Mouse (Mus musculus) hindbrain, embryonic 12.5 days (tissue): ENCODE measurements around the gene Frmd4a. TPM values are rescaled to one million over a fixed set of nuclear protein-coding genes. Genes with fewer than 3 reads are reported as not detected.
A peak's percentile ranks its signal among the peaks of the same experiment; 100 is the strongest.

Experiments used
- ATAC-seq: fragments of 200-750 bp; cut with Nextera tagmentation; 2 replicates; pipeline ENCODE4 v1.8.0; 2017; ENCODE audit warnings: moderate TSS enrichment; ENCODE audit not compliant: low FRiP score
- H3K27ac ChIP-seq: fragments of 300-500 bp; sonication (generic); 2 replicates; pipeline ENCODE4 v1.5.1; 2016; ENCODE audit warnings: mild to moderate bottlenecking
- H3K27me3 ChIP-seq: fragments of 300-500 bp; sonication (generic); 2 replicates; pipeline ENCODE4 v1.6.1; 2016; ENCODE audit warnings: mild to moderate bottlenecking
- H3K36me3 ChIP-seq: fragments of 300-500 bp; sonication (generic); 2 replicates; pipeline ENCODE4 v1.6.1; 2016; ENCODE audit warnings: mild to moderate bottlenecking
- H3K4me1 ChIP-seq: fragments of 300-500 bp; sonication (generic); 2 replicates; pipeline ENCODE4 v1.6.1; 2016
- H3K4me2 ChIP-seq: fragments of 300-500 bp; sonication (generic); replicated peaks from 2 replicates; pipeline ENCODE4 v1.6.1; 2016; ENCODE audit warnings: mild to moderate bottlenecking
- H3K4me3 ChIP-seq: fragments of 300-500 bp; sonication (generic); 2 replicates; pipeline ENCODE4 v1.5.1; 2016; ENCODE audit warnings: mild to moderate bottlenecking
- H3K9ac ChIP-seq: fragments of 300-500 bp; sonication (generic); 2 replicates; pipeline ENCODE4 v1.6.1; 2016; ENCODE audit warnings: mild to moderate bottlenecking, moderate library complexity
- H3K9me3 ChIP-seq: fragments of 300-500 bp; sonication (generic); replicated peaks from 2 replicates; pipeline ENCODE4 v1.6.1; 2016; ENCODE audit warnings: mild to moderate bottlenecking
- WGBS: fragments of 180-500 bp; shearing (Covaris S2); methylation state at CpG from one replicate; pipeline ENCODE4 v1.1.7; 2016; 5-methylcytosine and 5-hydroxymethylcytosine counted together
- polyA plus RNA-seq: library from polyadenylated mRNA; unstranded; fragments of >200 nt; fragmentation: Nextera tagmentation; extraction: Ambion mirVana; gene quantifications from 2 replicates; pipeline ENCODE4 v1.2.1, GENCODE M21; 2016

Gene Frmd4a
- polyA plus RNA-seq, 1 experiment from 2014 or later, result 69.6 TPM

- H3K27me3 ChIP-seq, result no peaks in the 10 kb centered on the region
- peak overlapping the region; percentile 65 for H3K4me2 ChIP-seq
- 3% methylated on average over 14 of the region's 14 CpGs for whole genome bisulfite sequencing
- H3K36me3 ChIP-seq, result no peaks in the 10 kb centered on the region
- peak; percentile 53 for ATAC-seq
- peak overlapping the region; percentile 87 for H3K27ac ChIP-seq
- H3K9me3 ChIP-seq, result no peaks in the 10 kb centered on the region
- peak overlapping the region; percentile 38 for H3K4me3 ChIP-seq
- peaks cover 29% of the 10 kb centered on the region for H3K4me1 ChIP-seq
- H3K9ac ChIP-seq, result peak overlapping the region; percentile 54
These were observed 135.1 kb downstream of the Frmd4a start for GRCm38 (mm10) chr2:4152521-4153040.

GRCm38 (mm10) chr2:4153131-4153631, 135.7 kb downstream of the Frmd4a start:
- 2% methylated on average over 16 of the region's 16 CpGs for WGBS
- Histone ChIP-seq H3K4me1 (peaks cover 29% of the 10 kb centered on the region), H3K4me3 (peak overlapping the region; percentile 38), H3K4me2 (peak overlapping the region; percentile 65), H3K36me3 (no peaks in the 10 kb centered on the region), H3K9ac (peak overlapping the region; percentile 54), H3K9me3 (no peaks in the 10 kb centered on the region), H3K27ac (peak overlapping the region; percentile 87), H3K27me3 (no peaks in the 10 kb centered on the region)
- ATAC-seq, result peak; percentile 71

GRCm38 (mm10) chr2:4154036-4154653, 136.6 kb downstream of the Frmd4a start:
- H3K4me1 ChIP-seq, result peaks cover 29% of the 10 kb centered on the region
- peak overlapping the region; percentile 36 for H3K9ac ChIP-seq
- peak overlapping the region; percentile 65 for H3K4me2 ChIP-seq
- H3K4me3 ChIP-seq, result peak overlapping the region; percentile 38
- no peaks in the 10 kb centered on the region for H3K36me3 ChIP-seq
- peak overlapping the region; percentile 87 for H3K27ac ChIP-seq
- H3K9me3 ChIP-seq, result no peaks in the 10 kb centered on the region
- WGBS, result 36% methylated on average over 5 of the region's 5 CpGs
- no peaks in the 10 kb centered on the region for H3K27me3 ChIP-seq
- no peak for ATAC-seq

GRCm38 (mm10) chr2:4154654-4155047, 137.1 kb downstream of the Frmd4a start:
- no peaks in the 10 kb centered on the region for H3K27me3 ChIP-seq
- H3K36me3 ChIP-seq, result no peaks in the 10 kb centered on the region
- H3K9me3 ChIP-seq, result no peaks in the 10 kb centered on the region
- peak overlapping the region; percentile 65 for H3K4me2 ChIP-seq
- peak overlapping the region; percentile 87 for H3K27ac ChIP-seq
- H3K4me3 ChIP-seq, result peak overlapping the region; percentile 38
- no peak for ATAC-seq
- whole genome bisulfite sequencing, result 81% methylated on average over 4 of the region's 4 CpGs
- H3K9ac ChIP-seq, result no peak overlapping the region
- peaks cover 29% of the 10 kb centered on the region for H3K4me1 ChIP-seq

- Histone ChIP-seq H3K9ac (no peak overlapping the region), H3K36me3 (no peaks in the 10 kb centered on the region), H3K9me3 (no peaks in the 10 kb centered on the region), H3K27me3 (no peaks in the 10 kb centered on the region), H3K4me3 (no peak overlapping the region), H3K4me2 (peak overlapping the region; percentile 65), H3K4me1 (peaks cover 29% of the 10 kb centered on the region), H3K27ac (0 out of 2 replicates have a peak overlapping the region, but pooled peaks have one; percentile 3)
- peak; percentile 24 for ATAC-seq
These were observed 137.9 kb downstream of the Frmd4a start for GRCm38 (mm10) chr2:4155406-4155805.

GRCm38 (mm10) chr2:4156511-4156910, 139.0 kb downstream of the Frmd4a start:
- H3K9ac ChIP-seq, result no peak overlapping the region
- no peaks in the 10 kb centered on the region for H3K9me3 ChIP-seq
- H3K4me1 ChIP-seq, result peaks cover 29% of the 10 kb centered on the region
- H3K27ac ChIP-seq, result 0 out of 2 replicates have a peak overlapping the region, but pooled peaks have one; percentile 3
- no peaks in the 10 kb centered on the region for H3K36me3 ChIP-seq
- ATAC-seq, result no peak
- H3K27me3 ChIP-seq, result no peaks in the 10 kb centered on the region
- no peak overlapping the region; the same call in 1 of the 2 replicates for H3K4me2 ChIP-seq
- no peak overlapping the region for H3K4me3 ChIP-seq

GRCm38 (mm10) chr2:4157396-4157795, 139.9 kb downstream of the Frmd4a start:
- Histone ChIP-seq H3K4me3 (no peak overlapping the region), H3K4me1 (peaks cover 28% of the 10 kb centered on the region), H3K36me3 (no peaks in the 10 kb centered on the region), H3K27ac (no peak overlapping the region), H3K4me2 (no peak overlapping the region), H3K9me3 (no peaks in the 10 kb centered on the region), H3K27me3 (no peaks in the 10 kb centered on the region), H3K9ac (no peak overlapping the region)
- no peak for ATAC-seq
- 49% methylated on average over 4 of the region's 4 CpGs for WGBS

GRCm38 (mm10) chr2:4159574-4160203, 142.2 kb downstream of the Frmd4a start:
- WGBS, result 84% methylated on average over 15 of the region's 15 CpGs

GRCm38 (mm10) chr2:4166191-4166590, 148.7 kb downstream of the Frmd4a start:
- WGBS, result 93% methylated on average over 2 of the region's 2 CpGs
- Histone ChIP-seq H3K27me3 (no peaks in the 10 kb centered on the region), H3K9me3 (no peaks in the 10 kb centered on the region), H3K4me3 (no peak overlapping the region), H3K27ac (no peak overlapping the region), H3K9ac (no peak overlapping the region), H3K36me3 (no peaks in the 10 kb centered on the region), H3K4me1 (peaks cover 17% of the 10 kb centered on the region), H3K4me2 (no peak overlapping the region)
- ATAC-seq, result no peak

More at GRCm38 (mm10) chr2:4159574-4160203, 142.2 kb downstream of the Frmd4a start:
- H3K9ac ChIP-seq, result no peak overlapping the region
- ATAC-seq, result no peak
- H3K4me1 ChIP-seq, result peaks cover 13% of the 10 kb centered on the region
- no peak overlapping the region for H3K27ac ChIP-seq
- no peaks in the 10 kb centered on the region for H3K9me3 ChIP-seq
- H3K4me2 ChIP-seq, result no peak overlapping the region
- no peaks in the 10 kb centered on the region for H3K36me3 ChIP-seq
- no peaks in the 10 kb centered on the region for H3K27me3 ChIP-seq
- no peak overlapping the region for H3K4me3 ChIP-seq

- no peak overlapping the region for H3K27ac ChIP-seq
- H3K27me3 ChIP-seq, result no peaks in the 10 kb centered on the region
- no peak overlapping the region for H3K4me2 ChIP-seq
- WGBS, result 91% methylated on average over 6 of the region's 6 CpGs
- H3K4me3 ChIP-seq, result no peak overlapping the region
- no peak overlapping the region for H3K9ac ChIP-seq
- H3K4me1 ChIP-seq, result peaks cover 17% of the 10 kb centered on the region
- no peaks in the 10 kb centered on the region for H3K36me3 ChIP-seq
- ATAC-seq, result no peak
- no peaks in the 10 kb centered on the region for H3K9me3 ChIP-seq
These were observed 149.6 kb downstream of the Frmd4a start for GRCm38 (mm10) chr2:4167131-4167530.

GRCm38 (mm10) chr2:4169726-4170125, 152.2 kb downstream of the Frmd4a start:
- 57% methylated on average over 10 of the region's 10 CpGs for WGBS
- Histone ChIP-seq H3K36me3 (no peaks in the 10 kb centered on the region), H3K4me1 (peaks cover 17% of the 10 kb centered on the region), H3K27me3 (no peaks in the 10 kb centered on the region), H3K9me3 (no peaks in the 10 kb centered on the region), H3K27ac (peak overlapping the region; percentile 66), H3K4me3 (no peak overlapping the region), H3K4me2 (no peak overlapping the region), H3K9ac (0 out of 2 replicates have a peak overlapping the region, but pooled peaks have one; percentile 8)
- peak; percentile 71 for ATAC-seq

- no peak overlapping the region for H3K4me2 ChIP-seq
- 90% methylated on average over 4 of the region's 4 CpGs for WGBS
These were observed 152.7 kb downstream of the Frmd4a start for GRCm38 (mm10) chr2:4170189-4170588.

More at GRCm38 (mm10) chr2:4170189-4170588, 152.7 kb downstream of the Frmd4a start:
- Histone ChIP-seq H3K27ac (peak overlapping the region; percentile 66), H3K9ac (no peak overlapping the region), H3K9me3 (no peaks in the 10 kb centered on the region), H3K4me1 (peaks cover 17% of the 10 kb centered on the region), H3K27me3 (no peaks in the 10 kb centered on the region), H3K4me3 (no peak overlapping the region), H3K36me3 (no peaks in the 10 kb centered on the region)
- ATAC-seq, result no peak; the same call in 1 of the 2 replicates
